8 mouse cellular contexts compared by ENCODE assay signal in genomic region chr3:53463765-53464114, GRCm38 (mm10). TPM values are rescaled to one million over a fixed set of nuclear protein-coding genes. Genes with fewer than 3 reads are reported as not detected.
DNase-seq lines count a peak whose midpoint lies in the region; ATAC-seq and TF ChIP-seq lines count a peak whose summit lies in the region.

No protein-coding gene starts in this region.

- peaks cover 50% of the 10 kb centered on the region for H3K4me1 ChIP-seq in kidney, embryonic 15.5 days
- H3K4me1 ChIP-seq in brown adipose tissue, adult 24 weeks (ENCODE audit: control insufficient read depth, insufficient read depth, insufficient read length, low read length), result peaks cover 13% of the 10 kb centered on the region
- peaks cover 14% of the 10 kb centered on the region for H3K4me1 ChIP-seq in hindbrain, postnatal 0 days (ENCODE audit: insufficient read depth, low read length)
- H3K4me1 ChIP-seq in midbrain, embryonic 16.5 days (ENCODE audit: control insufficient read depth, insufficient read depth, low read length), result peaks cover 44% of the 10 kb centered on the region

- DNase-seq in kidney, adult 9 months, result no peak
- DNase-seq in hindbrain, postnatal 0 days (ENCODE audit: low spot score), result no peak
- no peak for DNase-seq in adrenal gland, postnatal 10 days
- DNase-seq in yolk sac, embryonic 10.5 days (ENCODE audit: low spot score), result no peak
- DNase-seq in right cerebral cortex, adult 2 months (ENCODE audit: low spot score in 2 of 2), result no peak

- peak overlapping the region; percentile 96 for H3K4me3 ChIP-seq in kidney, embryonic 15.5 days (replicated peaks)
- peak overlapping the region; percentile 86 for H3K4me3 ChIP-seq in brown adipose tissue, adult 24 weeks (ENCODE audit: insufficient read depth, low read depth, low read length)
- peak overlapping the region; percentile 93 for H3K4me3 ChIP-seq in hindbrain, postnatal 0 days (ENCODE audit: low read length)
- peak overlapping the region; percentile 95 for H3K4me3 ChIP-seq in midbrain, embryonic 16.5 days (ENCODE audit: low read depth, low read length)

- peak; percentile 60 for ATAC-seq in kidney, embryonic 15.5 days (replicated peaks; ENCODE audit: low FRiP score)
- ATAC-seq in hindbrain, postnatal 0 days, result no peak; the same call in 1 of the 2 replicates
- ATAC-seq in midbrain, embryonic 16.5 days, result peak; percentile 73

- peaks cover 27% of the 10 kb centered on the region for H3K36me3 ChIP-seq in kidney, embryonic 15.5 days
- peaks cover 7% of the 10 kb centered on the region; the same call in 1 of the 2 replicates for H3K36me3 ChIP-seq in hindbrain, postnatal 0 days (ENCODE audit: insufficient read depth, low read length)
- peaks cover 3% of the 10 kb centered on the region; the same call in 1 of the 2 replicates for H3K36me3 ChIP-seq in midbrain, embryonic 16.5 days (ENCODE audit: control insufficient read depth, insufficient read depth, low read length)

- peak overlapping the region; percentile 93 for H3K9ac ChIP-seq in kidney, embryonic 15.5 days
- peak overlapping the region; percentile 87 for H3K9ac ChIP-seq in hindbrain, postnatal 0 days (replicated peaks; ENCODE audit: low read length)
- H3K9ac ChIP-seq in midbrain, embryonic 16.5 days (ENCODE audit: low read depth, low read length), result peak overlapping the region; percentile 79

- H3K4me2 ChIP-seq in kidney, embryonic 15.5 days, result peak overlapping the region; percentile 77
- H3K4me2 ChIP-seq in hindbrain, postnatal 0 days (ENCODE audit: low read depth, low read length), result peak overlapping the region; percentile 84
- peak overlapping the region; percentile 87 for H3K4me2 ChIP-seq in midbrain, embryonic 16.5 days (ENCODE audit: low read length)

- no peaks in the 10 kb centered on the region for H3K9me3 ChIP-seq in kidney, embryonic 15.5 days (replicated peaks)
- H3K9me3 ChIP-seq in hindbrain, postnatal 0 days (ENCODE audit: low read length), result no peaks in the 10 kb centered on the region
- H3K9me3 ChIP-seq in midbrain, embryonic 16.5 days (replicated peaks; ENCODE audit: control insufficient read depth, low read length, poor library complexity, severe bottlenecking), result no peaks in the 10 kb centered on the region

- TF ChIP-seq CTCF in hindbrain, postnatal 0 days (IDR thresholded peaks at IDR 0.05; ENCODE audit: low read depth), result no peak

- under 1% methylated on average over 35 of the region's 35 CpGs for WGBS in kidney, embryonic 15.5 days
- WGBS in hindbrain, postnatal 0 days, result under 1% methylated on average over 35 of the region's 35 CpGs
- WGBS in midbrain, embryonic 16.5 days, result 0% methylated on average over 34 of the region's 35 CpGs

- H3K27ac ChIP-seq in kidney, embryonic 15.5 days, result peak overlapping the region; percentile 93
- peak overlapping the region; percentile 67 for H3K27ac ChIP-seq in brown adipose tissue, adult 24 weeks (replicated peaks; ENCODE audit: low read depth, low read length)
- H3K27ac ChIP-seq in hindbrain, postnatal 0 days, result peak overlapping the region; percentile 90
- peak overlapping the region; percentile 83 for H3K27ac ChIP-seq in midbrain, embryonic 16.5 days (ENCODE audit: low read length)

- H3K27me3 ChIP-seq in kidney, embryonic 15.5 days, result no peaks in the 10 kb centered on the region
- no peaks in the 10 kb centered on the region for H3K27me3 ChIP-seq in hindbrain, postnatal 0 days (ENCODE audit: insufficient read depth, low read length)
- H3K27me3 ChIP-seq in midbrain, embryonic 16.5 days (ENCODE audit: control insufficient read depth, insufficient read depth, low read depth, low read length), result no peaks in the 10 kb centered on the region

RNA-seq across cellular contexts. Expression of gene Proser1, which starts 0.3 kb away (rescaled TPM):
- 20.8 and 24.8 TPM in 2 replicates for polyA plus RNA-seq in kidney, embryonic 15.5 days (2015; fragmentation: Nextera tagmentation; extraction: Ambion mirVana)
- 4.5 and 7.4 TPM in 2 replicates for polyA plus RNA-seq in brown adipose tissue, adult 24 weeks (2012; ENCODE audit: insufficient read depth, insufficient read length, missing spikeins)
- 8.4 and 10.4 TPM in 2 replicates for total RNA-seq in hindbrain, postnatal 0 days (2014; rRNA removed)
- 14.7 and 14.8 TPM in 2 replicates for polyA plus RNA-seq in hindbrain, postnatal 0 days (2015; fragmentation: Nextera tagmentation; extraction: Ambion mirVana)
- polyA plus RNA-seq in midbrain, embryonic 16.5 days (2015; fragmentation: Nextera tagmentation; extraction: Ambion mirVana), result 17.5 and 20.1 TPM in 2 replicates
- 10 to 100 TPM; 17.2 to 26.9 TPM for total RNA-seq in adrenal gland, postnatal 10 days (2021)

RNA-seq across cellular contexts. Expression of gene Nhlrc3, which starts 0.6 kb away (rescaled TPM):
- 9.3 and 9.9 TPM in 2 replicates for polyA plus RNA-seq in kidney, embryonic 15.5 days (2015; fragmentation: Nextera tagmentation; extraction: Ambion mirVana)
- polyA plus RNA-seq in brown adipose tissue, adult 24 weeks (2012; ENCODE audit: insufficient read depth, insufficient read length, missing spikeins), result 6.9 and 7.0 TPM in 2 replicates
- 13.5 and 14.4 TPM in 2 replicates for total RNA-seq in hindbrain, postnatal 0 days (2014; rRNA removed)
- 6.6 and 7.5 TPM in 2 replicates for polyA plus RNA-seq in hindbrain, postnatal 0 days (2015; fragmentation: Nextera tagmentation; extraction: Ambion mirVana)
- 11.1 and 11.6 TPM in 2 replicates for polyA plus RNA-seq in midbrain, embryonic 16.5 days (2015; fragmentation: Nextera tagmentation; extraction: Ambion mirVana)
- total RNA-seq in adrenal gland, postnatal 10 days (2021), result 10 to 100 TPM; 11.0 to 12.4 TPM

RNA-seq across cellular contexts. Expression of gene Stoml3, which starts 24.7 kb away (rescaled TPM):
- 0.08 and 0.21 TPM in 2 replicates for polyA plus RNA-seq in kidney, embryonic 15.5 days (2015; fragmentation: Nextera tagmentation; extraction: Ambion mirVana)
- not detected in 2 replicates for polyA plus RNA-seq in brown adipose tissue, adult 24 weeks (2012; ENCODE audit: insufficient read depth, insufficient read length, missing spikeins)
- 0.07 TPM in 1 of 2 replicates, not detected in the other for total RNA-seq in hindbrain, postnatal 0 days (2014; rRNA removed)
- polyA plus RNA-seq in hindbrain, postnatal 0 days (2015; fragmentation: Nextera tagmentation; extraction: Ambion mirVana), result not detected in 2 replicates
- polyA plus RNA-seq in midbrain, embryonic 16.5 days (2015; fragmentation: Nextera tagmentation; extraction: Ambion mirVana), result not detected in 2 replicates
- not detected for total RNA-seq in adrenal gland, postnatal 10 days (2021)
